Mouse (Mus musculus) midbrain, embryonic 14.5 days (tissue): Measurements from ENCODE around the gene Olfr491. TPM values are rescaled to one million over a fixed set of nuclear protein-coding genes. Genes with fewer than 3 reads are reported as not detected.

ENCODE experiments used
- ATAC-seq: fragments of 200-750 bp; cut with Nextera tagmentation; 2 replicates; pipeline ENCODE4 v1.8.0; 2017; ENCODE audit warnings: moderate number of reproducible peaks, moderate library complexity; ENCODE audit not compliant: low FRiP score, low TSS enrichment
- DNase-seq: peaks from one replicate; pipeline ENCODE4 v3.0.0-alpha.2; 2015
- H3K27ac ChIP-seq: fragments of 300-500 bp; sonication (generic); replicated peaks from 2 replicates; pipeline ENCODE4 v1.5.1; 2014; ENCODE audit warnings: mild to moderate bottlenecking, low read depth, low read length, moderate library complexity
- H3K27me3 ChIP-seq: fragments of 300-500 bp; sonication (generic); 2 replicates; pipeline ENCODE4 v1.6.1; 2014; ENCODE audit warnings: low read length, control low read depth, mixed read lengths; ENCODE audit not compliant: control insufficient read depth, insufficient read depth
- H3K36me3 ChIP-seq: fragments of 300-500 bp; sonication (generic); 2 replicates; pipeline ENCODE4 v1.6.1; 2014; ENCODE audit warnings: low read length, control low read depth; ENCODE audit not compliant: control insufficient read depth, insufficient read depth
- H3K4me1 ChIP-seq: fragments of 300-500 bp; sonication (generic); 2 replicates; pipeline ENCODE4 v1.6.1; 2014; ENCODE audit warnings: mild to moderate bottlenecking, antibody characterized with exemption, low read length, control low read depth; ENCODE audit not compliant: control insufficient read depth, insufficient read depth
- H3K4me2 ChIP-seq: fragments of 300-500 bp; sonication (generic); 2 replicates; pipeline ENCODE4 v1.6.1; 2014; ENCODE audit warnings: mild to moderate bottlenecking, low read length, moderate library complexity
- H3K4me3 ChIP-seq: fragments of 300-500 bp; sonication (generic); replicated peaks from 2 replicates; pipeline ENCODE4 v1.5.1; 2014; ENCODE audit warnings: low read depth, low read length
- H3K9ac ChIP-seq: fragments of 300-500 bp; sonication (generic); replicated peaks from 2 replicates; pipeline ENCODE4 v1.6.1; 2014; ENCODE audit warnings: mild to moderate bottlenecking, low read length, moderate library complexity
- H3K9me3 ChIP-seq: fragments of 300-500 bp; sonication (generic); 2 replicates; pipeline ENCODE4 v1.6.1; 2016; ENCODE audit warnings: low read length, control low read depth, mixed read lengths; ENCODE audit not compliant: control insufficient read depth
- WGBS: fragments of 180-500 bp; shearing (Covaris S2); extraction: QIAGEN DNeasy Blood & Tissue Kit; methylation state at CpG from one replicate; pipeline ENCODE4 v1.1.7; 2014; 5-methylcytosine and 5-hydroxymethylcytosine counted together
- polyA plus RNA-seq: library from polyadenylated mRNA; unstranded; fragments of >200 nt; fragmentation: Nextera tagmentation; extraction: Ambion mirVana; gene quantifications from 2 replicates; pipeline ENCODE4 v1.2.1, GENCODE M21; 2014

Gene Olfr491
- polyA plus RNA-seq = not detected in 2 replicates

- ATAC-seq = no peak
These were observed at the start of gene Olfr491 for GRCm38 (mm10) chr7:108313151-108313550. Gene Olfr491, plus strand, starts transcription at chr7:108313451.

GRCm38 (mm10) chr7:108288834-108289233 lies 24.4 kb upstream of the Olfr491 start, which contains the start of gene Olfr490:
Gene Olfr490, minus strand, starts transcription at chr7:108288934.
- H3K36me3 ChIP-seq = no peaks in the 10 kb centered on the region
- H3K4me2 ChIP-seq = no peak within 1 kb of the TSS
- no peaks in the 10 kb centered on the region for H3K9me3 ChIP-seq
- no peaks in the 10 kb centered on the region for H3K27me3 ChIP-seq
- H3K27ac ChIP-seq = no peak within 1 kb of the TSS
- ATAC-seq = no peak
- no peak within 1 kb of the TSS for H3K4me3 ChIP-seq
- no peaks in the 10 kb centered on the region for H3K4me1 ChIP-seq
- H3K9ac ChIP-seq = no peak within 1 kb of the TSS
- DNase-seq = no peak

More at GRCm38 (mm10) chr7:108313151-108313550, at the start of gene Olfr491:
- Histone ChIP-seq H3K4me3 (no peak within 1 kb of the TSS), H3K9me3 (no peaks in the 10 kb centered on the region), H3K9ac (no peak within 1 kb of the TSS), H3K4me1 (no peaks in the 10 kb centered on the region), H3K4me2 (no peak within 1 kb of the TSS), H3K27me3 (no peaks in the 10 kb centered on the region), H3K27ac (no peak within 1 kb of the TSS), H3K36me3 (no peaks in the 10 kb centered on the region)
- DNase-seq = no peak
- 53% methylated on average over 1 of the region's 1 CpGs for WGBS

GRCm38 (mm10) chr7:108323574-108323973 lies 10.3 kb downstream of the Olfr491 start, which contains the start of gene Olfr492:
Gene Olfr492, minus strand, starts transcription at chr7:108323674.
- WGBS = 91% methylated on average over 2 of the region's 2 CpGs
- H3K36me3 ChIP-seq = no peaks in the 10 kb centered on the region

GRCm38 (mm10) chr7:108346879-108347278 lies 33.6 kb downstream of the Olfr491 start, which contains the start of gene Olfr493:
Gene Olfr493, minus strand, starts transcription at chr7:108346979.
- DNase-seq = no peak
- WGBS = 62% methylated on average over 1 of the region's 1 CpGs
- no peaks in the 10 kb centered on the region for H3K36me3 ChIP-seq
- H3K27ac ChIP-seq = no peak within 1 kb of the TSS
- ATAC-seq = no peak
- no peaks in the 10 kb centered on the region for H3K27me3 ChIP-seq
- no peak within 1 kb of the TSS for H3K9ac ChIP-seq
- H3K4me1 ChIP-seq = no peaks in the 10 kb centered on the region
- no peak within 1 kb of the TSS for H3K4me3 ChIP-seq
- no peaks in the 10 kb centered on the region for H3K9me3 ChIP-seq
- no peak within 1 kb of the TSS for H3K4me2 ChIP-seq

More at GRCm38 (mm10) chr7:108323574-108323973, 10.3 kb downstream of the Olfr491 start, which contains the start of gene Olfr492:
- Histone ChIP-seq H3K4me3 (no peak within 1 kb of the TSS), H3K4me1 (no peaks in the 10 kb centered on the region), H3K9me3 (no peaks in the 10 kb centered on the region), H3K4me2 (no peak within 1 kb of the TSS), H3K9ac (no peak within 1 kb of the TSS), H3K27me3 (no peaks in the 10 kb centered on the region), H3K27ac (no peak within 1 kb of the TSS)
- no peak for ATAC-seq
- DNase-seq = no peak

- 83% methylated on average over 3 of the region's 3 CpGs for WGBS
- H3K27me3 ChIP-seq = no peaks in the 10 kb centered on the region
These were observed 51.8 kb downstream of the Olfr491 start, which contains the start of gene Olfr494 for GRCm38 (mm10) chr7:108365035-108365434. Gene Olfr494, plus strand, starts transcription at chr7:108365335.

More at GRCm38 (mm10) chr7:108365035-108365434, 51.8 kb downstream of the Olfr491 start, which contains the start of gene Olfr494:
- ATAC-seq = no peak
- no peak within 1 kb of the TSS for H3K4me3 ChIP-seq
- H3K4me2 ChIP-seq = no peak within 1 kb of the TSS
- H3K9ac ChIP-seq = no peak within 1 kb of the TSS
- no peaks in the 10 kb centered on the region for H3K36me3 ChIP-seq
- no peaks in the 10 kb centered on the region for H3K9me3 ChIP-seq
- DNase-seq = no peak
- no peaks in the 10 kb centered on the region for H3K4me1 ChIP-seq
- H3K27ac ChIP-seq = no peak within 1 kb of the TSS

Other genes with a start within 250 kb of the Olfr491 start
- gene Olfr480, start 246.1 kb upstream of the Olfr491 start, polyA plus RNA-seq = not detected in 2 replicates
- gene Olfr481, start 233.6 kb upstream of the Olfr491 start, polyA plus RNA-seq = not detected in 2 replicates
- gene Olfr482, start 215.9 kb upstream of the Olfr491 start, polyA plus RNA-seq = not detected in 2 replicates
- not detected in 2 replicates for gene Olfr483, start 212.6 kb upstream of the Olfr491 start, polyA plus RNA-seq
- gene Olfr484, start 186.0 kb upstream of the Olfr491 start, polyA plus RNA-seq = not detected in 2 replicates
- gene Olfr485, start 153.6 kb upstream of the Olfr491 start, polyA plus RNA-seq = not detected in 2 replicates
- gene Olfr486, start 140.7 kb upstream of the Olfr491 start, polyA plus RNA-seq = not detected in 2 replicates
- gene Olfr487, start 98.8 kb upstream of the Olfr491 start, polyA plus RNA-seq = not detected in 2 replicates
- gene Olfr488, start 55.1 kb upstream of the Olfr491 start, polyA plus RNA-seq = not detected in 2 replicates
- gene Olfr490, start 24.5 kb upstream of the Olfr491 start, polyA plus RNA-seq = not detected in 2 replicates
- not detected in 2 replicates for gene Olfr492, start 10.2 kb downstream of the Olfr491 start, polyA plus RNA-seq
- gene Olfr493, start 33.5 kb downstream of the Olfr491 start, polyA plus RNA-seq = not detected in 2 replicates
- not detected in 2 replicates for gene Olfr494, start 51.9 kb downstream of the Olfr491 start, polyA plus RNA-seq
- not detected in 2 replicates for gene Olfr495, start 79.7 kb downstream of the Olfr491 start, polyA plus RNA-seq
- not detected in 2 replicates for gene Olfr497, start 107.0 kb downstream of the Olfr491 start, polyA plus RNA-seq
- not detected in 2 replicates for gene Olfr498, start 151.9 kb downstream of the Olfr491 start, polyA plus RNA-seq
- not detected in 2 replicates for gene Olfr502, start 211.6 kb downstream of the Olfr491 start, polyA plus RNA-seq
- not detected in 2 replicates for gene Olfr503, start 231.1 kb downstream of the Olfr491 start, polyA plus RNA-seq